Mouse (Mus musculus): ENCODE measurements around the gene Nuak1. TPM values are rescaled to one million over a fixed set of nuclear protein-coding genes. Genes with fewer than 3 reads are reported as not detected.

Gene Nuak1
- polyA plus RNA-seq, 1 experiment from 2014 or later = 0.25 TPM

DNA sequence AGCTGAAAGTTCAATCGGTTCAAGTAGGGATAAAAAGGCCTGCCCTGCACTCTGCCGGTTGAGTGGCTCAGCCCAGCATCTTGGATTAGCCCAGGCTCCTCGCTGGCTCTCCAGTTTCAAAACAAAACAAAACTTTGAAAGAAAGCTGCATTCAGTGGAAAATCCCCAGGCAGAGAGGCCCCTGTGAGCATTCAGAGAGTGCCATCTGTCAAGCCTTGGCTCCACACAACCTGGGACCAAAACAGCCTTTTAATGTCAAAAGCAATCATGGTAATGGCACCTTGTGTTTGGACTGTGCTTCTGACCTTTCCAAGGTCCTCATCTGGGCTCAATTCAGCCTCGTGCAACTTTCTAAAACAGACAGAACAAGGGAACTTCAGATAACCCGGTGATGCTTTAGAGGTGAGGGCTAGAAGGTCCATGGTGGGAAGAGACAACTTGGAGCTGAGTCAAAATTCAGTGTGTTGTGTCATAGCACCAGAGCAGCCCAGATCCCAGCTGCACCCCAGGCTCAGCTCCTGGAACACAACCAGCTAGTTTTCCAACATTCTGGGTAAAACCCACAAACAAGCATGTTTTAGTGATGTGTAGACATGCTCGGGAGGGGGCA, 27.3 kb upstream of the Nuak1 start:
- 54% methylated on average over 6 of the region's 6 CpGs for WGBS (ENCODE audit: insufficient replicate concordance)
- no peak for ATAC-seq
- H3K27me3 ChIP-seq (replicated peaks) = no peaks in the 10 kb centered on the region

DNA sequence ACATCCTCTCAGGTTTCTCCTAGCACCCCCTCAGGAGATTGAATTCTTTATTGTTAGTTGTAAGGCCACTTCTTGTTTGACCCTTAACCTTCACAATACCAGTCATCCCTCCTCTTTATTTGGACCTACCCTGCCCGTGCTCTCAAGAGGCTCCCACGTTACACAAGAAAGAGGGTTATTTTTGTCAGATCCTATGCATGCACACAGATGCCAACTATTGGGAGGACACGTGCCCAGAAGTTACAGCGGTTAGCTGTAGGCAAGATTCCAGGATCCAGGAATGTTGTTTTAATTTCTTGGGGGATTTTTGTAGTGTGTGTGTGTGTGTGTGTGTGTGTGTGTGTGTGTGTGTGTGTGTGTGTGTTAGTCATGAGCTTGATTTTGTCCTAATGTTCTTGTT, 25.1 kb upstream of the Nuak1 start:
- ATAC-seq = no peak
- Histone ChIP-seq H3K9me3 (replicated peaks) (no peaks in the 10 kb centered on the region), H3K36me3 (no peaks in the 10 kb centered on the region), H3K4me1 (no peaks in the 10 kb centered on the region), H3K27ac (no peak overlapping the region), H3K27me3 (replicated peaks) (no peaks in the 10 kb centered on the region), H3K9ac (no peak overlapping the region), H3K4me3 (no peak overlapping the region), H3K4me2 (no peak overlapping the region)
- WGBS (ENCODE audit: insufficient replicate concordance) = 70% methylated on average over 4 of the region's 4 CpGs

More for the DNA sequence above, 27.3 kb upstream of the Nuak1 start:
- H3K9me3 ChIP-seq (replicated peaks) = no peaks in the 10 kb centered on the region
- H3K27ac ChIP-seq = no peak overlapping the region
- H3K4me2 ChIP-seq = no peak overlapping the region
- no peak overlapping the region for H3K9ac ChIP-seq
- no peaks in the 10 kb centered on the region for H3K4me1 ChIP-seq
- no peak overlapping the region for H3K4me3 ChIP-seq
- no peaks in the 10 kb centered on the region for H3K36me3 ChIP-seq

DNA sequence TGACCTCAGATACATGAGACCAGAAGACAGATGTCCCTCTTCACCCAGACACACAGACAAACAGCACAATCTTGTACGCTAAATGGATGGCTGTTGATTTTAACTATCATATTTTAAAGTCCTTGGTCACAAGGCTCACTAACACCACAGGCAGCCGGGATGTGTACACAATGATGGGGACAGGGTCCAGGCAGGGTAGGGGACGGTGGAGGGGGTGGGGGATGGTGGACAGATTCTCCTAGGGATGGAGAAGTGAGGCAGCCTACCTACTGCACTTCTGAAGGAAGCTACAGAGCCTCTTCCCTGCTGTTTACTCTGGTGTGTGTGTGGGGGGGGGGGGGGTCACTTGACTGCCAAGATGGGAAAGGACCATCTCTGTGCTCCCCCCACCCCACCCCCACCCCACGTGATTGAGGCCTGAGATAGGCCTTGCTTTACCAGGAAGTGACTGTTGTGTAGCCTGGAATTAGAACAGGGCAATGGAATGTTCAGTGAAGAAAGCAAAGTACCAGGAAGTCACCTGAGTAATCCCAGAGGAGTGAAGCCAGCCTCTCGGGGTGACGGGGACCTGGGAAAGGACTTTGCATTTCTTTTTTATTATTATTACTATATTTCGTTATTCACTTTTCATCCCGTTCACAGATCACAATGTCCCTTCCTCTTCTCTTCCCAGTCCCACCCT, 20.2 kb upstream of the Nuak1 start:
- no peaks in the 10 kb centered on the region for H3K9me3 ChIP-seq (replicated peaks)
- 55% methylated on average over 8 of the region's 8 CpGs for WGBS (ENCODE audit: insufficient replicate concordance)
- H3K4me2 ChIP-seq = no peak overlapping the region
- no peaks in the 10 kb centered on the region for H3K4me1 ChIP-seq
- no peak overlapping the region for H3K4me3 ChIP-seq
- no peaks in the 10 kb centered on the region for H3K27me3 ChIP-seq (replicated peaks)
- H3K27ac ChIP-seq = no peak overlapping the region
- H3K9ac ChIP-seq = no peak overlapping the region
- peak; percentile 52 for ATAC-seq
- H3K36me3 ChIP-seq = no peaks in the 10 kb centered on the region

DNA sequence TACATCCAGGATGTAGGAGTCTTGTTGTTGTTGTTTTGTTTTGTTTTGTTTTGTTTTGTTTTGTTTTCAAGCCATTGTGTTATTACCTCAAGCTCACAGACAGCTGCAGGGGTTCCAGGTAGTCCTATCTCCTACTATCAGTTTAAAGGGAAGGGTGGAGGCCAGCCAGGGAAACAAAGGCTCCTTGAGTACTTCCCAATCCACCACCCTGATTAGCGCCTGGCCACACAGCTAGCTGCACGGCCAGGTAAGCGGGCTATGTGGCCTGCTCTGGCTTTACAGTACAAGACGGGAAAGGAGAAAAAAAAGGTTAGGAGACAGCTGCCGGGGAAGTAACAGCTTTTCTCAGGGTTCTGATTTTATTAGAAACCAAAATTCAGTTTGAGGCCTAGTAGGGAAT, 17.7 kb upstream of the Nuak1 start:
- Histone ChIP-seq H3K27me3 (replicated peaks) (no peaks in the 10 kb centered on the region), H3K4me3 (no peak overlapping the region), H3K4me1 (no peaks in the 10 kb centered on the region), H3K4me2 (no peak overlapping the region), H3K9ac (no peak overlapping the region), H3K36me3 (no peaks in the 10 kb centered on the region), H3K9me3 (replicated peaks) (no peaks in the 10 kb centered on the region), H3K27ac (no peak overlapping the region)
- ATAC-seq = no peak
- 76% methylated on average over 5 of the region's 5 CpGs for WGBS (ENCODE audit: insufficient replicate concordance)

DNA sequence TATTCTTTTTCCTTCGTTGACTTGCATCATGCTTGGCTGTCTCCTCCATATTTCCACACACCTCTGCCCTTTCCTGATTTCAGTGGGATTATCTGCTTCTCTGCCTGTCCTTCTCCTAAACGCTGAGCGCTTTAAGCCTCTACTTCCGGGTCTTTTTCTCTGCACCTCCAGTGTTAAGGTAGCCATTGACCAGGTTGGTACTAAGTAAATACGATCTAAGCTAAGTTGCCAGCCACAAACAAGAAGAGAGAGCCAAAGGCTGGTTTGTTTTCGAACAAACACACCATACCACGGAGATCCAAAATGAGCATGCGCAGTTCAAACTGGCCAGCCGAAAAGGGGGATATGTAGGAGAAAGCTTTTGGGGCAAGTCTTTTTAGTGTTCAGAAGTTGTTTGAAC, 17.1 kb upstream of the Nuak1 start:
- Histone ChIP-seq H3K9me3 (replicated peaks) (no peaks in the 10 kb centered on the region), H3K27me3 (replicated peaks) (no peaks in the 10 kb centered on the region), H3K4me1 (no peaks in the 10 kb centered on the region), H3K9ac (no peak overlapping the region), H3K4me3 (no peak overlapping the region), H3K4me2 (no peak overlapping the region), H3K27ac (no peak overlapping the region), H3K36me3 (no peaks in the 10 kb centered on the region)
- 73% methylated on average over 9 of the region's 9 CpGs for WGBS (ENCODE audit: insufficient replicate concordance)
- no peak for ATAC-seq

DNA sequence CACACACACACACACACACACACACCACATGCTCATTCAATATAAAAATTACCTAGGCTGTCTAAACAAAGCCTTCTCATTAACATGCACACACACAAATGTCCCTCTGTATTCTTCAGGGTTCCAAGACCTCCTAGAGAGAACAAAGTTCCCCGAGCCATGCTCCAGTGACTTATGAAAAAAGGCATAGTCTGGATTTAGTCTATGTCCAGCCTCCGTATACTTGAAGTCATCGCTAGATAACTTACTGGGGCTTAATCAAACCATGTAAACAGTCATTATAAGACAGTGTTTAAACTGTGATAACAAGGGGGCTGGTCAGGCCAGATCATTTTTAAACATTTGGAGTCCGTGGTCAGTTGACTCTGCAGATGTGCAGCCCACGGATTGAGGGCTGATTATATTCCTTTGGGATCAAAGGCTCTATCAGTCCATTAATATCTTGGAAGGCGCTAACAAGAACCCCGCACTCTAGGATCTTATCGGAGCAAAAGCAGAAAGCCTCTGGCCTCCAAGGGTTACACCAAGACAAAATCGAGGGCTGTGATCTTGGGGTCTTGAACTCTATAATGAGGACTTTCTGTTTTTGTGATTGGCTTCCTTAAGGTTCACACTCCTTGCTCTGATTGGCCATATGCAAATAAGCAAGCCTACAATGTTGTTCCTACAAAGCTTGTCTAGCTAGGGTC, 16.4 kb upstream of the Nuak1 start:
- no peak overlapping the region for H3K4me3 ChIP-seq
- no peaks in the 10 kb centered on the region for H3K9me3 ChIP-seq (replicated peaks)
- H3K27ac ChIP-seq = no peak overlapping the region
- H3K4me1 ChIP-seq = no peaks in the 10 kb centered on the region
- no peaks in the 10 kb centered on the region for H3K27me3 ChIP-seq (replicated peaks)
- no peaks in the 10 kb centered on the region for H3K36me3 ChIP-seq
- ATAC-seq = no peak
- 55% methylated on average over 9 of the region's 9 CpGs for WGBS (ENCODE audit: insufficient replicate concordance)
- no peak overlapping the region for H3K4me2 ChIP-seq
- H3K9ac ChIP-seq = no peak overlapping the region

DNA sequence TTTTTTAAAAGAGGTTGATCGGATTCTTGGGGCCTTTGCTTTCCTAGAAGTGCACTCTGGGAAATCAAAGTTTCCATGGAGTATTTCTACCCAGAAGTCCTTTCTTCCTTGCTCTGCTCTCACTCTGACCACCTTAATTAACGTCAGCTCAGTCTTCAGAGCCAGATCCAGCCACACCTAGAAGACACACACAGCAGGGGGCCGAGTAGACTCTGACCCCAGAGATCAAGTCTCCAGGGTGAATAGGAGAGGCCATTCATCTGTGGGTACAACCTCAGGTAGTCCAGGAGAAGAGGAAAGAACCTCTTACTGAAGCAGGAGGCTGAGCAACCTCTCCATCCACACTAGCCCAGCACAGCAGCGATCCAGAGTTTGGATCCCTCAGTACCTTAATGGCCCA, 11.5 kb upstream of the Nuak1 start:
- Histone ChIP-seq H3K27ac (no peak overlapping the region), H3K36me3 (no peaks in the 10 kb centered on the region), H3K9me3 (replicated peaks) (no peaks in the 10 kb centered on the region), H3K27me3 (replicated peaks) (no peaks in the 10 kb centered on the region), H3K4me2 (no peak overlapping the region), H3K4me1 (no peaks in the 10 kb centered on the region), H3K4me3 (no peak overlapping the region), H3K9ac (no peak overlapping the region)
- 54% methylated on average over 4 of the region's 4 CpGs for WGBS (ENCODE audit: insufficient replicate concordance)
- ATAC-seq = no peak

DNA sequence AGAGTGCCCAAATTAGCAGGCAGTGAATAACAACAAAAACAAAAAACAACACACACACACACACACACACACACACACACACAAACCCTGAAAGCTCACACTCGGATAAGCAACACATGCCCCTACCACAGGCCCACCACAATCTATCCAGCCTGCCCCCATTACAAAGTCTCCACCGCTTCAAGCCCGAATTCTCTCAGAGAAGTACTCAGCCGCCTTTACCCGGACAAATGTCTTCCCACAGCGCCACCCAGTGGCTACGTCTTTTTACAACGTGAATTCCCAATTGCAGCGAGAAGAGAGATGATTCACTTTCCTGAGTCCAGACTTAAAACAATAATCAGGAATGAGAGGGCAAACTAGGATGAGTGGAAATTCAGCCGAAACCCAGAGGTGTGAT, 10.3 kb upstream of the Nuak1 start:
- H3K4me1 ChIP-seq = no peaks in the 10 kb centered on the region
- no peak overlapping the region for H3K4me3 ChIP-seq
- no peak overlapping the region for H3K4me2 ChIP-seq
- ATAC-seq = no peak
- H3K36me3 ChIP-seq = no peaks in the 10 kb centered on the region
- WGBS (ENCODE audit: insufficient replicate concordance) = 4% methylated on average over 10 of the region's 10 CpGs
- no peak overlapping the region for H3K9ac ChIP-seq
- H3K27ac ChIP-seq = no peak overlapping the region
- no peaks in the 10 kb centered on the region for H3K9me3 ChIP-seq (replicated peaks)
- no peaks in the 10 kb centered on the region for H3K27me3 ChIP-seq (replicated peaks)

DNA sequence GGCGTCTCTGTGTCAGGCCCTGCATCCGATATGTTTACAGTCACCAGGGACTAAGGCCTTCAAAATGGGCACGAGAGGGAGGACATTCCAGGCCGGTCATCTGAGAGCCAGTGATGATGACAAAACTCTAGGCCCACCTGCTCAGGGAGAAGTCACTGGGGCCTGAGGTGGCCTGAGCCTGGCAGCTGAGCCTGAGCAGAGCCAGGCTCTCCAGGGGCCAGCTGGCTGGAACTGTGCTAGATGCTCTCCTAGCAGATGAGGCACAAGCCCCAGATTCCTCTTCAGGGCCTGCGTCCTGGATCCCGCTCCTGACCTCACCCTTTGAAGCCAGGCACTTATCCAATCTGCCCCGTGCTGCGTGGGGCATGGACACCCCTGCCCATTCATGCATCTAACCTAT, 9.3 kb upstream of the Nuak1 start:
- no peak for ATAC-seq

DNA sequence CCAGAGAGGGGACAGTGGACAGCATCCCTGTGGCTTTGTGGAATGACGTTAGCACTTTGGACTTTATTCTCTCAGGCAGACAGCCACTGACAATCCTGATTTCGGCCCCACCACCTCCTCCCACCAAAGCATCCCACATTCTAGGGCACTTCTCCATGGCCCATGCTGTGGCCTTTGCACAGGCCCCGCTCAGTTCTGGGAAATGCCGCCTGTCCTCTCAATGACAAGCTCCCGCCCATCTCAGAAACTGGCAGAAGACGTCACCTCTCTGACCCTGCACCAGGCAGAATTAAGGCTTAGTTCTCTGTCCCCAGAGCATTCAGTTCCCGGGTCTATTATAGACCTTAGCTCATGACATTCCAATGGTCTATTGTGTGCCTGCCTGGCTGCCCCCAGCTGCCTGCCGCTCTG, 7.0 kb upstream of the Nuak1 start:
- no peak overlapping the region for H3K9ac ChIP-seq
- no peaks in the 10 kb centered on the region for H3K36me3 ChIP-seq
- 59% methylated on average over 8 of the region's 8 CpGs for WGBS (ENCODE audit: insufficient replicate concordance)
- ATAC-seq = no peak
- H3K4me2 ChIP-seq = no peak overlapping the region
- H3K4me1 ChIP-seq = no peaks in the 10 kb centered on the region
- H3K9me3 ChIP-seq (replicated peaks) = no peaks in the 10 kb centered on the region
- no peak overlapping the region for H3K27ac ChIP-seq
- peaks cover 20% of the 10 kb centered on the region for H3K27me3 ChIP-seq (replicated peaks)
- no peak overlapping the region for H3K4me3 ChIP-seq

More for the DNA sequence above, 9.3 kb upstream of the Nuak1 start:
- Histone ChIP-seq H3K9ac (no peak overlapping the region), H3K36me3 (no peaks in the 10 kb centered on the region), H3K27me3 (replicated peaks) (0 out of 2 replicates have a peak, but pooled peaks cover 4% of the 10 kb centered on the region), H3K4me1 (no peaks in the 10 kb centered on the region), H3K9me3 (replicated peaks) (no peaks in the 10 kb centered on the region), H3K4me2 (no peak overlapping the region), H3K27ac (no peak overlapping the region), H3K4me3 (no peak overlapping the region)
- WGBS (ENCODE audit: insufficient replicate concordance) = 70% methylated on average over 8 of the region's 8 CpGs

DNA sequence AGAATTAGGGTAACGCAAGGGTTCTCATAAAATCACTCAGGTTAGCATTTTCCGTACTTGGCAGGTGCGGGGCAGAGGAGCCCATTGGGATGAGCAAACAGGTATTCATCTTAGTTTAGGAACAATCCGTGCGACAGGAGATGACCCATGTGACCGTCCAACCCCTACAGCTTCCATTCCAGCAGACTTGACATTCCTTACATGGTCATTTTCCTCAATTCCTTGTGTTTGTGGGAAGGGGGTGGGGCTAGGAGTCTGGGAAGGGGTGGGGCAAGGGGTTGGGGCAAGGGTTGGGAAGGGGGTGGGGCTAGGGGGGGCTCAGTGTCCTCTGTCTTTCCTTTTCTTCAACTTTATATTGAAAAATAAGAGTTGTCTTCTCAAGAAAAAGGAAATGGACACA, 6.3 kb upstream of the Nuak1 start:
- no peaks in the 10 kb centered on the region for H3K4me1 ChIP-seq
- H3K9ac ChIP-seq = no peak overlapping the region
- no peak for ATAC-seq
- no peak overlapping the region for H3K4me2 ChIP-seq
- H3K36me3 ChIP-seq = no peaks in the 10 kb centered on the region
- H3K9me3 ChIP-seq (replicated peaks) = no peaks in the 10 kb centered on the region
- WGBS (ENCODE audit: insufficient replicate concordance) = 80% methylated on average over 6 of the region's 6 CpGs
- H3K27ac ChIP-seq = no peak overlapping the region
- no peak overlapping the region for H3K4me3 ChIP-seq
- H3K27me3 ChIP-seq (replicated peaks) = peaks cover 27% of the 10 kb centered on the region

DNA sequence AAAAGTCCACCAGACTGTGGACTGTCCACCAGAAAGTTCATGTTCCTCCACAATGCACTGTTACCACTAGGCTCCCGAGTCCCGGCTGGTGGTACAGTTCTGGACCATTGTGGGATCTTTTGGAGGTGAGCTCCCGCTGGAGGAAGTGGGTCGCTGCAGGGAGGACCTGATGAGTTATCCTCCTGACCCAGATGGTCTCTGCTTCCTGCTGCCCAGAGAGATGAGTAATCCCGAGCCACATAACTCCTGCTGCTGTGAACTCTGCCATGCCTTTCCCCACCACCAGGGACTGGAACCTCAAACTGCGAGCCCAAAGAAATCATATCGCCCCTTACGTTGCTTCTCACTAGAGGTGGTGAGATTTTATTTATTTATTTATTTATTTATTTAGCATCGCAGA, 4.0 kb upstream of the Nuak1 start:
- WGBS (ENCODE audit: insufficient replicate concordance) = 42% methylated on average over 9 of the region's 9 CpGs

More for the DNA sequence above, 4.0 kb upstream of the Nuak1 start:
- Histone ChIP-seq H3K9ac (no peak overlapping the region), H3K4me3 (no peak overlapping the region), H3K9me3 (replicated peaks) (no peaks in the 10 kb centered on the region), H3K36me3 (no peaks in the 10 kb centered on the region), H3K27ac (no peak overlapping the region), H3K4me1 (0 out of 2 replicates have a peak, but pooled peaks cover 7% of the 10 kb centered on the region), H3K4me2 (no peak overlapping the region), H3K27me3 (replicated peaks) (peaks cover 50% of the 10 kb centered on the region)
- no peak for ATAC-seq
